Mouse (Mus musculus): Measurements from ENCODE around the gene Spata16. TPM values are rescaled to one million over a fixed set of nuclear protein-coding genes. Genes with fewer than 3 reads are reported as not detected.

Gene Spata16
- polyA plus RNA-seq, 1 experiment = not detected

GRCm38 (mm10) chr3:26970529-26970928, 333.1 kb downstream of the Spata16 start:
- DNase-seq (ENCODE audit: low spot score) = no peak

GRCm38 (mm10) chr3:26971276-26971675, 333.9 kb downstream of the Spata16 start:
- no peak for DNase-seq (ENCODE audit: low spot score)

GRCm38 (mm10) chr3:26972105-26972504, 334.7 kb downstream of the Spata16 start:
- no peak for DNase-seq (ENCODE audit: low spot score)

- no peak for DNase-seq (ENCODE audit: low spot score)
Observed at GRCm38 (mm10) chr3:26979603-26980002, 342.2 kb downstream of the Spata16 start.

GRCm38 (mm10) chr3:26980371-26980770, 343.0 kb downstream of the Spata16 start:
- no peak for DNase-seq (ENCODE audit: low spot score)

GRCm38 (mm10) chr3:26981979-26982623, 344.7 kb downstream of the Spata16 start:
- DNase-seq (ENCODE audit: low spot score) = no peak

GRCm38 (mm10) chr3:26983749-26984148, 346.3 kb downstream of the Spata16 start:
- no peak for DNase-seq (ENCODE audit: low spot score)

GRCm38 (mm10) chr3:27006844-27007243, 369.4 kb downstream of the Spata16 start:
- no peak for DNase-seq (ENCODE audit: low spot score)

GRCm38 (mm10) chr3:27027957-27028356, 390.5 kb downstream of the Spata16 start:
- DNase-seq (ENCODE audit: low spot score) = no peak

GRCm38 (mm10) chr3:27028526-27028925, 391.1 kb downstream of the Spata16 start:
- no peak for DNase-seq (ENCODE audit: low spot score)

GRCm38 (mm10) chr3:27030067-27030857, 392.8 kb downstream of the Spata16 start:
- DNase-seq (ENCODE audit: low spot score) = no peak
